Mouse (Mus musculus) right cerebral cortex, adult 18-20 months (tissue): ENCODE measurements around the gene Slc31a2.

Experiments used
- DNase-seq: peaks from one replicate; pipeline ENCODE4 v3.0.0; 2022; ENCODE audit warnings: mixed read lengths

The Slc31a2 gene

DNA sequence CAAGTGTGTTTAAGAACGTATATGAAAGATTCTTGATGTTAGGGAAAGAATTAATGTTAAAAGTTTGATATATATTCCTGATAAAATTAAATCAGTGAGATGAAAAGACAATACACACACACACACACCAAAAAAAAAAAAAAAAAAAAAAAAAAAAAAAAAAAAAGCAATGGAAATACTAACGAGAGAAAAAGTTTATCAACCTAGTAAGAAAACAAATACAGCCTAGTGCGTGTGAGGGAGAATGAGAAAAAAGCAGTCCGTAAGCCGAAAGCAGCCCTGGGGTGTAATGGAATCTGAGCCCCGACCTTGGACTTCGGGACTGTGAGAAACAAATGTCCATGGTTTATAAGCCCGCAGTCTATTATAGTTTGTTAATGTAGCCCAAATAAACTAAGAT lies 23.2 kb downstream of the Slc31a2 start:
- DNase-seq: no peak

DNA sequence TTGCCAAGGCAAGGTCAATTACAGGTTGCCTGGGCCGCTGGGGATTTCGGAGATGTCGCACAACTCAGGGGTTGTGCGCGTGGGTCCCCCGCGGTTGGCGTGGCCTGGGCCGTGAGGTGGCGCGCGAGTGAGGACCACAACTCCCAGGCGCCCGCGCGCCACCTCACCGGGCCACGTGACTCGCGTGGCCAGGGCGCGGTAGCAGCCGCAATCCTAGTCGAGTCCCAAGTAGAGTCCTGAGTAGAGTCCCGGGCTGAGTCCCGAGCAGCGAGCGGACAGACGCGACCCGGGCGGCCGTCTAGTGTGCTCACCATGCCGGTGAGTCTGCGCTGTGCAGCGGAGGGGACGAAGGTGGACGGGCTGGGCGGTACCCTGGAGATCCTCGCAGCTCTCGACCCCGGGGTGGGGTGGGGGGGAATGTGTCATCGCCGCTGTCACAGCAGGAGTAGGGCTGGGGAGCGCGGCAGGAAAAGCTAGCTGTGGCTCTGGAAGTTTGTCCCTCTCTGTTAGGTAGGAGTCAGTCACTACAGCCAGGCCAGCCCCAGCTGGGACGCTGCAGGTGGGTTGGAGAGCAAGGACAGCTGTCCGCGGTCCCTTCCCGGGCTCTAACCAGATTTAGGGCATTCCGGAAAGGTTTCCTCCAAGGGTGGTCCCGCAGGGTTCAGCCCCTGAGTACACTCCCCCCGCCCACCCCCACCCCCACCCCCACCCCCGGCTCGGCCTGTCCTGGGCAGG lies 24.1 kb downstream of the Slc31a2 start:
- DNase-seq: peak; percentile 88

- no peak for DNase-seq
Measured at GRCm38 (mm10) chr4:62286992-62287900, 24.9 kb downstream of the Slc31a2 start.

DNA sequence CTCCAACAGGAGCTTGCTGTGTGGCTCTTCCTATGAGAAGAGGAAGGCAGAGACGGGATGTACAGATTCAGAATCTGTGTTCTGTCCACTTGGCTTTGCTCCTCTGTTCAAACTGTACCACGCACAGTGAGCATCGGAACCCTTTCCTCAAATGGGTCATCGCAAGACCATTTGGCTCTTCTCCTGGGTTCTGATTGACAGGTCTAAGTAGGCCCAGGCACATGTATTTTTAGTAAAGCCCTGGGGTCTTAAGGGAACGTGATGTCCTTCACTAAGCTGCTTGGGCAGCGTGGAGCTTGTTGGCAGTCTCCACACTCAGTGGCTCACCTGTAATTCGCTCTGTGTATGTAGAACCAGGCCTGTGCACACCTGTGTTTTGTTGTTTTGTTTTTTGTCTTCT lies 26.9 kb downstream of the Slc31a2 start:
- DNase-seq: no peak

- no peak for DNase-seq
Measured at GRCm38 (mm10) chr4:62290816-62291505, 28.6 kb downstream of the Slc31a2 start.

DNA sequence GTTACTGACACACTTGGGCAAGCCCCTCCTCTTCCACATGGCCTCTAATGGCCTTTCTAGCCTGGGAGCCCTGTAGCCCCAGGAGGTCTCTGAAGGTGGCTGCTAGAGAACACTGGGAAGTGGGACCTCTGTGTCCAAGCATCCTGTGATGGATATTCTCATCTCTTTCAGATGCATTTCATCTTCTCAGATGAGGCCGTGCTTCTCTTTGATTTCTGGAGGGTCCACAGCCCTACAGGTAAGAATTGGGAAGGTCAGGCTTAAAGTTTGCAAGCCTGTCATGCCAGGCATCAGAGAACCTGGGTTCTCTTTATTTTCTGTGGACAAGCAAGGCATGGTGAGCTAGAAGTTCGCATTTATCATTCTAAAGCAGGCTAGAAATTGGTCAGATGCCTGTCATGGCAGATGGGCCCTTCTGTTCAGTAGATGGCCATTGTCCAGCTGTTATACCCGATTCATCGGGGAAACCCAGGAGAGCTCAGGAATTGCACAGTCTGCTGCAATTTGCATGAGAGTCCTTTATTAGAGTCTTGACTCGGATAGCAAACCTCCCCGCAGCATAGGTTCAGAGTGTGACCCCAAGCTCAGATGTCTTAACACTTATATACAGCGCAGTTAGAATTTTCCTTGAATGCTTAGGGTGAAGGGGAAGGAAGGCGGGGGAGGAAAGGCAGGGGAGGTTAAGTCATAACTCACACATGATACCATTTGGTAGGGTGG lies 30.3 kb downstream of the Slc31a2 start:
- DNase-seq: no peak

DNA sequence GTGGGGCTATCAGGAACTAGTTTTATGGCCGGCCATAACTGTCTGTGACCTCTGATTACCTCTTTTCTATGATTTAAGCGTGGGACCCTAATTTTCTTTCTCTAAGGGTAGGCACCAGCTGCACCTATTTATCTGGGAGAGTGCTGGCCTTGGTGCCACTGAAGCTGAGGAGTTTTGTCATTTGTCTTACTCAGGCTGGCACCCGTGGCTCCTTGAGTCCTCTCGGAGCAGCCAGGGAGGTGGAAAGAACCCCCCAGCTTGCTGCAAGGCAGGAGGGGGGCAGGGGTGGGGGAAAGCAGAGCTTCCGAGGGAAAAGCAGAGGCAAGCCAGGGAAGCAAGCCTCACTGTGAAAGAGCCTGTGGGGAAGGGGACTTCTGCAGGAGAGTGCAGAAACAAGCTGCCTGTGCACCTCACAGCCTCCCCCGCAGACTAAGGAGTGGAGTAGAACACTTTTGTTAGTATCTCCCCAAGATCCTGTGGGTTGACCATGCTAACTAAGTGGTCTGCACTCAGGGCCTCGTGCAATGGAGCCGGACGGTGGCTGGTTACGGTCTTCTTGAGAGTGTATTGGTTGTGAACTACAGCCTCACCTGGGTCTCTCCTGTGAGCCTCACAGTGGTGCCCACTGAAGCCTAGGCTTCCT lies 31.0 kb downstream of the Slc31a2 start:
- peak; percentile 73 for DNase-seq

GRCm38 (mm10) chr4:62294741-62295140 lies 32.4 kb downstream of the Slc31a2 start:
- no peak for DNase-seq

GRCm38 (mm10) chr4:62297280-62298130 lies 35.1 kb downstream of the Slc31a2 start:
- DNase-seq: no peak

DNA sequence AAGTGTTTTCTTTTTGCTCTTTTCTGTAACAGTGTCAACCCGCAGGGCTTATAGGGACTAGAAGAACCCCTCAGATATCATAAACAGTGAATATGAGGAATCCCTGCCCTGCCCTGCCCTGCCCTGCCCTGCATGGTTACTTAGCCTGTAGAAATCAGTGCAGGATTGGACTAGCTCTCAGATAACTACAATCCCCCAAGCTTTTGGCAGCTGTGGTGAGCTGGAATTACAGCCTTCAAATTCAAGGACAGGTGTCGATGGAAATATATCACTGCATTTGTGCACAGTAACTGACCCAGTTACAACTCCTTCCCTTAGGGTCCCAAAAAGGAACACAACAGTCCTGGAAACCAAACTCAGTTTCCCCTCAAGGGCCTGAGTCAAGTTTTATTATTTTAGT lies 37.6 kb downstream of the Slc31a2 start:
- no peak for DNase-seq

DNA sequence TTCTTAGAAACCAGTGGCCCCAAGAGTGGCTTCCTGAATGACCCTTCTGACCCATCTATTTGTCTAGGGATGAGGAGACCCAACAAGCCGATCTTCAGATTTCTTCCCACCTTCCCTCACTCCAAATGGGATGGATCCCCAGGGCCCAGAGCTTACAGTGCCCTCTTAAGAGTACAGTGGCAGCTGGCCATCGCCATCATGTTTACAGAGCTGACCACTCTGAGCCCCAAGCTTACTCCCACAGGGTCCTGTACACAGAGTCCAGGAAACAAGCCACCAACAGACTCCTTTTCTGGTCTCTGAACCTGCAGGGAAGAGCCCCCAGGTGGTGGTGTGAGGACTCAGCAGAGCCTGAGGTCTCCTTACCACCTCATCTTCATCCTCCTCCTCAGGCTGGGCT lies 40.4 kb downstream of the Slc31a2 start:
- no peak for DNase-seq

GRCm38 (mm10) chr4:62303288-62303687 lies 40.9 kb downstream of the Slc31a2 start:
- DNase-seq: no peak

DNA sequence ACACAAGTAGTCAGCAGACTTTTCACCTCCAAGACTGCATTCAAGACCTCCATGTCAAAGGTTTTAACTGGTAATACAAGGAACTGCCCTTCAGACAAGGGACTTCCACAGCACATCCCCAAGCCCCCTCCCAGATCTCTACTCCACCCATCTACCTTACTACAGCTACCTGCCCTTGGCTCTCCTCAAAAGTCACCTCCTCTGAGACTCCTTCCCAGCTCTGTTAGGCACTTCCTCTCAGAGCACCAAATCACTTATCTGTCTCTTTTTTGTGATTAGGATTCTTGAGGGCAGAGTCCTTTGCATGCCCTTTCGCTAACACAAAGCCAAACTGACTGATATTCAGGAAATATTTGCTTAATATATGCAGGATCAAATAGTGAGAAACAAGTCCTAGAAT lies 43.9 kb downstream of the Slc31a2 start:
- DNase-seq: no peak

DNA sequence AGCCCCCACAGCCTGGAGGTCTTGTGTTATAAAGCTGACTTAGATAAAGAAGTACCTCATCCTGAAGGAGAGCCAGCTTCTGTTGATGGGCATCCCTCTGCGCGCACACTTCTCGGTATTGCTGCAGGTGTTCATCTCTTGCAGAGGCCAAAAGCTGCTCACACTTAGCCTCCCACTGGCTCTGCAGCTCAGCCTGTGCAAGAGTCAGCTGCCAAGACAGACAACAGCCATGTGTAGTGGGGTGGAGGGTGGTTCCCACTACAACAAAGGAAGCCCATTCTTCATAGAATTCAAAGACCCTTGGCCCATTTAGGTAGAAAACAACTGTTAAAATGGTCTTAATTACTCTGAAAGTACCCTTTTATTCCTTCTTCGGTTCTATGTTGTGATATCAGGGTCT lies 44.5 kb downstream of the Slc31a2 start:
- DNase-seq: no peak

GRCm38 (mm10) chr4:62308406-62308805 lies 46.0 kb downstream of the Slc31a2 start:
- no peak for DNase-seq

- DNase-seq: no peak
Measured at GRCm38 (mm10) chr4:62312821-62313220, 50.5 kb downstream of the Slc31a2 start.

- no peak for DNase-seq
Measured at GRCm38 (mm10) chr4:62313641-62314211, 51.4 kb downstream of the Slc31a2 start.

GRCm38 (mm10) chr4:62314516-62314915 lies 52.2 kb downstream of the Slc31a2 start:
- no peak for DNase-seq

DNA sequence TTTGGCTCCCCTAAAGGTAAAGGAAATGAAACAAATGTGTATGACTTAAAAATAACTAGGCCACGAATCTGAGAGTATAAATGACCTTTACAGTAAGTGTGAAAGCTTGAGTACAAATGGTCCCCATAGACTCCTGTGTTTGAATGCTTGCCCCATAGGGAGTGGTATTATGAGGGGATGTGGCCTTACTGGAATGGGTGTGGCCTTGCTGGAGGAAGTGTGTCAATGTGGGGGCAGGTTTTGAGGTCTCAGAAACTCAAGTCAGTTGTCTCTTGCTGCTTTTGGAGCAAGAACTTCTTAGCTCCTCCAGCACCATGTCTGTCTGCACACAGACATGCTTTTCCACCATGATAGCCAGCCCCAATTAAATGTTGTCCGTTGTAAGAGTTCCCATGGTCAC lies 54.1 kb downstream of the Slc31a2 start:
- no peak for DNase-seq

DNA sequence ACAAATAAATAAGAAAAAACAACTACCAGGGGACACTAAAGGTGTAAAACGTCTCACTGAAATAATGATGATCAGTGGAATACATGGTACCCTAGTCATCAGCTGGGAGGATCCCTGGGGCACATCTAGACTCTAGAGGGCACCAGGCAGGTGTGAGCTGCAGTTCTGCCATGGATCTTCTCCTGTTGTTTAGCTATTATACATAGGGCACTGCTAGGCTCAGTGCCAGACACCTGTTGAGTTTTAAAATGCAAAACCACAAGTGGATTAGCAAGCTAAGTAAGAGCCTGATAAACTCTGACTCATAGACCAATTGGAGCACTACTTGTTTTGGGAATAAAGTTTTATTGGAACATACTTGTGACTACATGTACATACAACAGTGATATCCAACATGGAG lies 55.9 kb downstream of the Slc31a2 start:
- DNase-seq: no peak

GRCm38 (mm10) chr4:62322684-62323083 lies 60.3 kb downstream of the Slc31a2 start:
- no peak for DNase-seq
